In the genomic region with DNA sequence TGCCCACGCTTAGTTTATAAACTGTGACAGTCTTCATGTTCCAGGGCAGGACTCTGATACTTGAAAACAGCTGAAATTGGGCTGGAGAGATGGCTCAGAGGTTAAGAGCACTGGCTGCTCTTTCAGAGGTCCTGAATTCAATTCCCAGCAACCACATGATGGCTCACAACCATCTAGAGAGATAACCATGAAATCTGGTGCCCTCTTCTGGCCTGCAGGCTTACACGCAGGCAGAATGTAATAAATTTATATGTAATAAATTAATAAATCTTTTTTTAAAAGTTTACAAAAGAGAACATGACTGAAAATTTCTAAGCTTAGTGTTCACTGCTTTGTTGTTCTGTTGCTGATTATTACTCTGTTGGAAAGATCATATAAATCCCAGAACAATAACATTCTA, we compare ENCODE assay signal across 1 mouse cellular context.
TF ChIP-seq lines count a peak whose summit lies in the region.

No protein-coding gene starts in this region.

TF ChIP-seq in MEL, 35 proteins besides CTCF, POLR2A, EP300 and RAD21:
- peak; percentile 49 for TF ChIP-seq ZC3H11A (IDR thresholded peaks at IDR 0.05; ENCODE audit: low read depth, low read length)
- TF ChIP-seq CHD2 (IDR thresholded peaks at IDR 0.05; ENCODE audit: low read length), result no peak
- TF ChIP-seq SMC3 (IDR thresholded peaks at IDR 0.05; ENCODE audit: low read depth, low read length), result peak; percentile 61
TF ChIP-seq in MEL: peak in this region for 2.
